Mouse (Mus musculus): Measurements from ENCODE around the gene Qtrt2. TPM values are rescaled to one million over a fixed set of nuclear protein-coding genes. Genes with fewer than 3 reads are reported as not detected.

Gene Qtrt2
- polyA plus RNA-seq, 1 experiment from 2014 or later = 24.8 TPM

- 87% methylated on average over 9 of the region's 9 CpGs for WGBS
- no peak overlapping the region for H3K4me2 ChIP-seq (ENCODE audit: low read depth, low read length)
- H3K4me3 ChIP-seq (ENCODE audit: low read length) = no peak overlapping the region
- H3K9me3 ChIP-seq (ENCODE audit: control insufficient read depth, low read length) = no peaks in the 10 kb centered on the region
- ATAC-seq (ENCODE audit: low read depth) = no peak
- H3K27ac ChIP-seq (ENCODE audit: low read length) = no peak overlapping the region
- no peaks in the 10 kb centered on the region for H3K36me3 ChIP-seq (ENCODE audit: control insufficient read depth, insufficient read depth, low read length)
- no peak overlapping the region for H3K9ac ChIP-seq (ENCODE audit: low read length)
- no peaks in the 10 kb centered on the region for H3K4me1 ChIP-seq (replicated peaks; ENCODE audit: control insufficient read depth, insufficient read depth, low read length)
- no peaks in the 10 kb centered on the region for H3K27me3 ChIP-seq (ENCODE audit: control insufficient read depth, insufficient read depth, low read depth, low read length)
Observed at GRCm38 (mm10) chr16:43963291-43963690, 36.7 kb upstream of the Qtrt2 start.

GRCm38 (mm10) chr16:43958038-43958437, 31.4 kb upstream of the Qtrt2 start:
- H3K4me1 ChIP-seq (replicated peaks; ENCODE audit: control insufficient read depth, insufficient read depth, low read length) = no peaks in the 10 kb centered on the region
- no peak overlapping the region for H3K4me2 ChIP-seq (ENCODE audit: low read depth, low read length)
- H3K27me3 ChIP-seq (ENCODE audit: control insufficient read depth, insufficient read depth, low read depth, low read length) = no peaks in the 10 kb centered on the region

GRCm38 (mm10) chr16:43954913-43955312, 28.3 kb upstream of the Qtrt2 start:
- no peak overlapping the region for H3K9ac ChIP-seq (ENCODE audit: low read length)
- no peaks in the 10 kb centered on the region for H3K36me3 ChIP-seq (ENCODE audit: control insufficient read depth, insufficient read depth, low read length)
- no peak overlapping the region for H3K4me2 ChIP-seq (ENCODE audit: low read depth, low read length)
- no peaks in the 10 kb centered on the region for H3K27me3 ChIP-seq (ENCODE audit: control insufficient read depth, insufficient read depth, low read depth, low read length)
- no peaks in the 10 kb centered on the region for H3K9me3 ChIP-seq (ENCODE audit: control insufficient read depth, low read length)
- no peak overlapping the region for H3K27ac ChIP-seq (ENCODE audit: low read length)
- ATAC-seq (ENCODE audit: low read depth) = no peak
- no peak overlapping the region for H3K4me3 ChIP-seq (ENCODE audit: low read length)
- no peaks in the 10 kb centered on the region for H3K4me1 ChIP-seq (replicated peaks; ENCODE audit: control insufficient read depth, insufficient read depth, low read length)
- 40% methylated on average over 6 of the region's 6 CpGs for WGBS

More at GRCm38 (mm10) chr16:43958038-43958437, 31.4 kb upstream of the Qtrt2 start:
- WGBS = 83% methylated on average over 4 of the region's 4 CpGs
- Histone ChIP-seq H3K9ac (ENCODE audit: low read length) (no peak overlapping the region), H3K36me3 (ENCODE audit: control insufficient read depth, insufficient read depth, low read length) (no peaks in the 10 kb centered on the region), H3K27ac (ENCODE audit: low read length) (no peak overlapping the region), H3K4me3 (ENCODE audit: low read length) (no peak overlapping the region), H3K9me3 (ENCODE audit: control insufficient read depth, low read length) (no peaks in the 10 kb centered on the region)
- ATAC-seq (ENCODE audit: low read depth) = no peak

DNA sequence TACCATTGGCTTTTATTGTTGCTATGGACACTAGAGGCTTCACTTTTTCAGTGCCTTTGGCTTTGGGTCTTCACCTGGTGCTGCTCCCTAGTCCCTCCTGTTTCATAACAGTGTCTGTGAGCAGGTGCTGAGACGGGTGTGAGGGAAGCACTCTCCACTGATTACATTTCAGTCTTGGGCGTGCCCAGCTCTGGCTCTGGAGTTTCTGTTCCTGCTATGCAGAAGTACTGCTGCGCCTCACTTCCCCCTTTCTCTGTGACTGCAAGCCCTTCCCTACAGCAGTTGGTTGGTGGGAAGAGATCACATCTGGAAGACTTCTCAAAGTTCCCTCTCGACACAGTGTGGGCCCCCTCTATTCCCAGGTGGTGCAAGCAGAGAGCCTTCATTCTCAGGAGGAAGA, 25.0 kb upstream of the Qtrt2 start:
- Histone ChIP-seq H3K9me3 (ENCODE audit: control insufficient read depth, low read length) (no peaks in the 10 kb centered on the region), H3K4me1 (replicated peaks; ENCODE audit: control insufficient read depth, insufficient read depth, low read length) (no peaks in the 10 kb centered on the region), H3K9ac (ENCODE audit: low read length) (no peak overlapping the region), H3K4me3 (ENCODE audit: low read length) (no peak overlapping the region), H3K4me2 (ENCODE audit: low read depth, low read length) (no peak overlapping the region), H3K36me3 (ENCODE audit: control insufficient read depth, insufficient read depth, low read length) (no peaks in the 10 kb centered on the region), H3K27ac (ENCODE audit: low read length) (no peak overlapping the region), H3K27me3 (ENCODE audit: control insufficient read depth, insufficient read depth, low read depth, low read length) (no peaks in the 10 kb centered on the region)
- 62% methylated on average over 4 of the region's 4 CpGs for WGBS
- peak; percentile 59 for ATAC-seq (ENCODE audit: low read depth)

DNA sequence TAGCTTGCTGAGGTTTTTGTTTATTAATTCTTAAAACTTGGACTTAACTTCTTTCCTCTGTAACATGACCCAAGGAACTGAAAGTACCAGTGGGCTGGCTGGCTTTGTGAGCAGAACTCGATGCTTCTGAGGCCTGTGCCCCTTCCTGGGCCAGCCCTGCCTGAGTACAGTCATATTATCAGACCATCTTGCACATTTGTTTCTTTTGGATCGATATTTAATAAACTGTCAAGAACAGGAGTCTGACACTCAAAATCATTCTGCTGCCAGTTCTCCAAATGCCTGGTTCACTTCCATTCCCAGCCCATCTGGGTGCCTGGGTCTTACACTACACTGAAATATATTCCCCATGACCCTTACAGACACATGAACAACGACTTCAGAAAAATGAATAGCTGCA, 19.3 kb upstream of the Qtrt2 start:
- no peaks in the 10 kb centered on the region for H3K36me3 ChIP-seq (ENCODE audit: control insufficient read depth, insufficient read depth, low read length)
- H3K27me3 ChIP-seq (ENCODE audit: control insufficient read depth, insufficient read depth, low read depth, low read length) = no peaks in the 10 kb centered on the region
- no peaks in the 10 kb centered on the region for H3K4me1 ChIP-seq (replicated peaks; ENCODE audit: control insufficient read depth, insufficient read depth, low read length)
- H3K27ac ChIP-seq (ENCODE audit: low read length) = no peak overlapping the region
- H3K4me3 ChIP-seq (ENCODE audit: low read length) = no peak overlapping the region
- H3K9me3 ChIP-seq (ENCODE audit: control insufficient read depth, low read length) = no peaks in the 10 kb centered on the region
- H3K9ac ChIP-seq (ENCODE audit: low read length) = no peak overlapping the region
- WGBS = 41% methylated on average over 3 of the region's 3 CpGs
- H3K4me2 ChIP-seq (ENCODE audit: low read depth, low read length) = no peak overlapping the region
- peak; percentile 71 for ATAC-seq (ENCODE audit: low read depth)

DNA sequence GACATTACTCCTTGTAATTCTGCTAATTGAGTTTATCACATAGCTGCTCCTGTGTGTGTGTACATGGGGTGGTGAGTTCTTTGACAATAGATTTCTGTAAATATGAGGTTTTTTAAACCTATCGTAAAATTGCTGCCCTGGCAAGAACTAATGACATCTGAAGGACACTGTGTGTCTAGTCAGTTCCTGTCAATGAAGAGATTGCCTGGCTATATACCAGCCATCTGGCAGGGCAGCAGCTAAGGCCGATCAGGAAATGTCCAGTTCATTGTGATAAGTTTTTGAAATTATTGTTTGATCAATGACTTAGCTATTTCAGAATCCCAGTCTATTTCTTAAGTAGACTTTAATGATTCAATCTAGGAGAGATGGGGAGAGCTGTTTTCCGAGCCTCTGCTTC, 18.7 kb upstream of the Qtrt2 start:
- no peak overlapping the region for H3K9ac ChIP-seq (ENCODE audit: low read length)
- H3K27me3 ChIP-seq (ENCODE audit: control insufficient read depth, insufficient read depth, low read depth, low read length) = no peaks in the 10 kb centered on the region
- no peak overlapping the region for H3K27ac ChIP-seq (ENCODE audit: low read length)
- no peaks in the 10 kb centered on the region for H3K4me1 ChIP-seq (replicated peaks; ENCODE audit: control insufficient read depth, insufficient read depth, low read length)
- no peaks in the 10 kb centered on the region for H3K9me3 ChIP-seq (ENCODE audit: control insufficient read depth, low read length)
- no peak overlapping the region for H3K4me3 ChIP-seq (ENCODE audit: low read length)
- H3K4me2 ChIP-seq (ENCODE audit: low read depth, low read length) = no peak overlapping the region
- 65% methylated on average over 3 of the region's 3 CpGs for WGBS
- no peak for ATAC-seq (ENCODE audit: low read depth)
- H3K36me3 ChIP-seq (ENCODE audit: control insufficient read depth, insufficient read depth, low read length) = no peaks in the 10 kb centered on the region

DNA sequence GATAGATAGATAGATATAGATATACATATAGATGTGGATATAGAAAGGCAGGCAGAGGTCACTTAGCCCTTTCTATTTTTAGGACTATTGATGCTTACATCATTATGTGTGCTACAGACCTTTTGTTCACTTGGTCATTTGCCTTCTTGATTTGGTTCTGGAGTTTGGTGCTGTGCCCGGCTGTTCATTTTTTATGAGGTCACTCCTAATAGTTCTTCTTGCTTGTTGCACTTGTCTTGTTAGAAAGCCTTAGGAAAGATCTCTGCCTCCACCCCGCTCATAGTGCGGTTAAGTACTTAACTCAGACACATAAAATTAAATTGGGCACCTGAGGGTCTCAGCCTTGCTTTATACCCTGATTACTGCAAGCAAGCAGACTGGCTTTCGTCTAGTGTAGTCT, 14.2 kb upstream of the Qtrt2 start:
- Histone ChIP-seq H3K27ac (ENCODE audit: low read length) (no peak overlapping the region), H3K4me2 (ENCODE audit: low read depth, low read length) (no peak overlapping the region), H3K27me3 (ENCODE audit: control insufficient read depth, insufficient read depth, low read depth, low read length) (no peaks in the 10 kb centered on the region), H3K4me1 (replicated peaks; ENCODE audit: control insufficient read depth, insufficient read depth, low read length) (no peaks in the 10 kb centered on the region), H3K36me3 (ENCODE audit: control insufficient read depth, insufficient read depth, low read length) (no peaks in the 10 kb centered on the region), H3K4me3 (ENCODE audit: low read length) (no peak overlapping the region), H3K9me3 (ENCODE audit: control insufficient read depth, low read length) (no peaks in the 10 kb centered on the region), H3K9ac (ENCODE audit: low read length) (no peak overlapping the region)
- ATAC-seq (ENCODE audit: low read depth) = no peak
- WGBS = 91% methylated on average over 4 of the region's 4 CpGs

DNA sequence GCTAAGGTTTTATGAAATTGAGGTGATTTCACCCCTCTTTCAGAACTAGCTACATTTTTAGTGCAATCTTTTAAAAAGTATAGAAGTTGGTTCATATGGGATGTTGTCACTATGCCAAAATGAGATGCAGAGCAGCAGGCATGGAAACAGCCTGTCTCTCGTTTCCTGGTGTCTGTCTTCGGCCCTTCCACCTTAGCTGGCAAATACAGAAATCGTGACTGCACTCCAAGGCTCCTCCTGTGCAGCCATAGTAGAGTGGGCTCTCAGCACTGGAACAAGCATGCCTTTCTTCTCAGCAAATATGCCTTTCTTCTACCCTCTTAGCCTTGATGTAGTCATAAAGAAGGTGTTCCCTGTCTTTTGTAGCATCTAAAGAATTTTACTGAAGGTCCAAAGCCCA, 9.3 kb upstream of the Qtrt2 start:
- H3K4me2 ChIP-seq (ENCODE audit: low read depth, low read length) = 0 out of 2 replicates have a peak overlapping the region, but pooled peaks have one; percentile 11
- 51% methylated on average over 3 of the region's 3 CpGs for whole genome bisulfite sequencing
- ATAC-seq (ENCODE audit: low read depth) = peak; percentile 65; the same call in 1 of the 2 replicates
- H3K27ac ChIP-seq (ENCODE audit: low read length) = no peak overlapping the region
- no peaks in the 10 kb centered on the region for H3K36me3 ChIP-seq (ENCODE audit: control insufficient read depth, insufficient read depth, low read length)
- no peaks in the 10 kb centered on the region for H3K9me3 ChIP-seq (ENCODE audit: control insufficient read depth, low read length)
- peaks cover 6% of the 10 kb centered on the region; the same call in 1 of the 2 replicates for H3K4me1 ChIP-seq (replicated peaks; ENCODE audit: control insufficient read depth, insufficient read depth, low read length)
- no peaks in the 10 kb centered on the region for H3K27me3 ChIP-seq (ENCODE audit: control insufficient read depth, insufficient read depth, low read depth, low read length)
- no peak overlapping the region for H3K4me3 ChIP-seq (ENCODE audit: low read length)
- H3K9ac ChIP-seq (ENCODE audit: low read length) = no peak overlapping the region

GRCm38 (mm10) chr16:43935367-43935766, 8.8 kb upstream of the Qtrt2 start:
- Histone ChIP-seq H3K9ac (ENCODE audit: low read length) (no peak overlapping the region), H3K4me2 (ENCODE audit: low read depth, low read length) (peak overlapping the region; percentile 11; the same call in 1 of the 2 replicates), H3K4me3 (ENCODE audit: low read length) (no peak overlapping the region), H3K36me3 (ENCODE audit: control insufficient read depth, insufficient read depth, low read length) (no peaks in the 10 kb centered on the region), H3K27me3 (ENCODE audit: control insufficient read depth, insufficient read depth, low read depth, low read length) (no peaks in the 10 kb centered on the region), H3K4me1 (replicated peaks; ENCODE audit: control insufficient read depth, insufficient read depth, low read length) (peaks cover 6% of the 10 kb centered on the region; the same call in 1 of the 2 replicates), H3K9me3 (ENCODE audit: control insufficient read depth, low read length) (no peaks in the 10 kb centered on the region), H3K27ac (ENCODE audit: low read length) (no peak overlapping the region)
- 35% methylated on average over 3 of the region's 3 CpGs for WGBS
- peak; percentile 61 for ATAC-seq (ENCODE audit: low read depth)

DNA sequence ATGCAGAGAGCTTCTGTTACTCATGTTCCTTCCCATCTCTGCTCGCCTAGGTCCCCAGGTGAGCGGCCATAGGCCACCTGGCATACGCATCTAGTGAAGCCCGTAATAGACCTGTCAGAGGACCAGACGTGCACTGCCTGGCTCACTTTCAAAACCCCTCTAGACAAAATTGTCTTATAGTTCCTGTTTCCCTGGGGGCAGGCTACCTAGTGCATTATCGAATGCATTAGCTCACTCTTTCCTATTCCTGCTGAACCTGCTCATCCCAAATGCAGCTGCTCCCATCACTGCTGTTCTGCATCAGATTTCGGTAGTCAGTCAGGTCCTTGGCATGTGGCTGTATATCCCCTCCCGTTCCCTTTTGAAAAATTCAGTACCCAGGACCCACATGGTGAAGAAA, 8.2 kb upstream of the Qtrt2 start:
- WGBS = 82% methylated on average over 8 of the region's 8 CpGs
- Histone ChIP-seq H3K36me3 (ENCODE audit: control insufficient read depth, insufficient read depth, low read length) (no peaks in the 10 kb centered on the region), H3K9me3 (ENCODE audit: control insufficient read depth, low read length) (no peaks in the 10 kb centered on the region), H3K9ac (ENCODE audit: low read length) (no peak overlapping the region), H3K27me3 (ENCODE audit: control insufficient read depth, insufficient read depth, low read depth, low read length) (no peaks in the 10 kb centered on the region), H3K27ac (ENCODE audit: low read length) (no peak overlapping the region), H3K4me2 (ENCODE audit: low read depth, low read length) (no peak overlapping the region), H3K4me3 (ENCODE audit: low read length) (no peak overlapping the region), H3K4me1 (replicated peaks; ENCODE audit: control insufficient read depth, insufficient read depth, low read length) (peaks cover 6% of the 10 kb centered on the region; the same call in 1 of the 2 replicates)
- no peak for ATAC-seq (ENCODE audit: low read depth)

Measured in lung, embryonic 16.5 days (tissue).